In genomic region chr6:128133679-128134191, GRCm38 (mm10) we compare ENCODE assay signal across 8 mouse cellular contexts. TPM values are rescaled to one million over a fixed set of nuclear protein-coding genes. Genes with fewer than 3 reads are reported as not detected.
DNase-seq lines count a peak whose midpoint lies in the region; ATAC-seq and TF ChIP-seq lines count a peak whose summit lies in the region.

No protein-coding gene starts in this region.

- H3K36me3 ChIP-seq in heart, embryonic 11.5 days (ENCODE audit: control insufficient read depth, insufficient read depth, low read length): no peaks in the 10 kb centered on the region
- no peaks in the 10 kb centered on the region for H3K36me3 ChIP-seq in small intestine, adult 2 months (ENCODE audit: control insufficient read depth, insufficient read depth, low read length)

- ATAC-seq in heart, embryonic 11.5 days (replicated peaks; ENCODE audit: insufficient number of reproducible peaks, low FRiP score, low TSS enrichment): no peak
- no peak for ATAC-seq in activated CD4-positive, CD25-positive, alpha-beta regulatory T cell, adult 4 months

- H3K4me2 ChIP-seq in heart, embryonic 11.5 days: no peak overlapping the region

- peaks cover 63% of the 10 kb centered on the region for H3K4me1 ChIP-seq in heart, embryonic 11.5 days (ENCODE audit: control insufficient read depth, insufficient read depth, low read length)
- H3K4me1 ChIP-seq in small intestine, adult 2 months (ENCODE audit: control insufficient read depth, insufficient read depth, insufficient read length, low read length): peaks cover 4% of the 10 kb centered on the region; the same call in 1 of the 2 replicates

- 55% methylated on average over 10 of the region's 10 CpGs for WGBS in heart, embryonic 11.5 days (ENCODE audit: insufficient replicate concordance)
- WGBS in small intestine, adult 2 months: 37% methylated on average over 10 of the region's 10 CpGs

- H3K27ac ChIP-seq in left cerebral cortex, adult 2 months: peak overlapping the region; percentile 8
- H3K27ac ChIP-seq in heart, embryonic 11.5 days (ENCODE audit: low read depth, low read length): peak overlapping the region; percentile 73
- peak overlapping the region; percentile 18; the same call in 1 of the 2 replicates for H3K27ac ChIP-seq in small intestine, adult 2 months (ENCODE audit: insufficient read depth, low read depth, low read length)

- H3K27me3 ChIP-seq in heart, embryonic 11.5 days (ENCODE audit: control insufficient read depth, insufficient read depth, low read length): no peaks in the 10 kb centered on the region
- H3K27me3 ChIP-seq in small intestine, adult 2 months (ENCODE audit: control insufficient read depth, insufficient read depth, low read length): no peaks in the 10 kb centered on the region

- TF ChIP-seq POLR2A in small intestine, adult 2 months (IDR thresholded peaks at IDR 0.05; ENCODE audit: low read depth, low read length): no peak

- no peak for DNase-seq in left cerebral cortex, adult 2 months (ENCODE audit: extremely low spot score in 1 of 2, low spot score in 2 of 2)
- no peak for DNase-seq in left cerebral cortex, adult 8-10 months (ENCODE audit: low spot score in 2 of 2)
- DNase-seq in kidney, postnatal 14 days: peak; percentile 77
- no peak for DNase-seq in B cell, adult 2 months
- no peak for DNase-seq in layer of hippocampus, postnatal 25 days (ENCODE audit: extremely low spot score in 1 of 2, low spot score in 1 of 2)

- H3K9ac ChIP-seq in heart, embryonic 11.5 days (ENCODE audit: low read depth, low read length): peak overlapping the region; percentile 40; the same call in 1 of the 2 replicates

- intact Hi-C loops in left cerebral cortex, adult 2 months (cut with DNase I): no loop called here

- no peak for TF ChIP-seq CTCF in left cerebral cortex, adult 2 months (IDR thresholded peaks at IDR 0.05)
- TF ChIP-seq CTCF in small intestine, adult 2 months (IDR thresholded peaks at IDR 0.05; ENCODE audit: extremely low read depth, insufficient read length, insufficient replicate concordance, low read depth, low read length): no peak

- H3K4me3 ChIP-seq in left cerebral cortex, adult 2 months: no peak overlapping the region
- no peak overlapping the region for H3K4me3 ChIP-seq in heart, embryonic 11.5 days (ENCODE audit: low read depth, low read length)
- no peak overlapping the region for H3K4me3 ChIP-seq in small intestine, adult 2 months (ENCODE audit: low read depth, low read length)

- no peaks in the 10 kb centered on the region for H3K9me3 ChIP-seq in heart, embryonic 11.5 days (replicated peaks; ENCODE audit: control insufficient read depth, low read length)

RNA-seq across cellular contexts. Expression of gene Tspan9, which starts 9.7 kb away (rescaled TPM):
- 10 to 100 TPM; 53.0 to 57.6 TPM for total RNA-seq in left cerebral cortex, adult 2 months (2021)
- total RNA-seq in left cerebral cortex, adult 8-10 months (2022): 10 to 100 TPM; 45.6 to 54.7 (median 49.0) TPM
- 130 and 148 TPM in 2 replicates for polyA plus RNA-seq in heart, embryonic 11.5 days (2014; fragmentation: Nextera tagmentation; extraction: Ambion mirVana)
- 15.3 and 20.6 TPM in 2 replicates for polyA plus RNA-seq in small intestine, adult 2 months (2012; rRNA removed)
- under 1 TPM; 0.08 to 0.23 TPM for polyA plus RNA-seq in activated CD4-positive, CD25-positive, alpha-beta regulatory T cell, adult 4 months (2017; shearing (Covaris generic))
- total RNA-seq in layer of hippocampus, postnatal 25 days (2021): 10 to 100 TPM; 53.6 to 64.0 TPM

Comparison
In these comparisons a context has a peak if more than half of its experiments do, and no peak if none do; other contexts are left out.
1. H3K27ac ChIP-seq: peak in every context shown above with its lines; median percentile 73 in heart, embryonic 11.5 days; 18 in small intestine, adult 2 months; 8 in left cerebral cortex, adult 2 months.